Mouse (Mus musculus) frontal cortex, postnatal 10 days (tissue): Measurements from ENCODE around the gene Ubash3a.

Experiments used
- DNase-seq, 2 experiments: peaks; one replicate each; pipeline ENCODE4 v3.0.0; 2022; ENCODE audit warnings: low spot score in 2 of 2, mixed read lengths in 1 of 2

Gene Ubash3a

GRCm38 (mm10) chr17:31216068-31216955 lies 8.6 kb downstream of the Ubash3a start:
- no peak for DNase-seq

- no peak for DNase-seq
Observed at GRCm38 (mm10) chr17:31222810-31223310, 15.2 kb downstream of the Ubash3a start.

GRCm38 (mm10) chr17:31223835-31224234 lies 16.2 kb downstream of the Ubash3a start:
- DNase-seq = no peak

- DNase-seq = no peak
Observed at GRCm38 (mm10) chr17:31224591-31224990, 16.9 kb downstream of the Ubash3a start.

GRCm38 (mm10) chr17:31226368-31226767 lies 18.7 kb downstream of the Ubash3a start:
- no peak for DNase-seq

GRCm38 (mm10) chr17:31226931-31227330 lies 19.3 kb downstream of the Ubash3a start:
- no peak for DNase-seq

GRCm38 (mm10) chr17:31231780-31232179 lies 24.1 kb downstream of the Ubash3a start:
- DNase-seq = no peak

- DNase-seq = no peak
Observed at GRCm38 (mm10) chr17:31232251-31233010, 24.8 kb downstream of the Ubash3a start.

- no peak for DNase-seq
Observed at GRCm38 (mm10) chr17:31235915-31236314, 28.2 kb downstream of the Ubash3a start.

GRCm38 (mm10) chr17:31238234-31239020 lies 30.8 kb downstream of the Ubash3a start:
- no peak for DNase-seq

- DNase-seq = no peak
Observed at GRCm38 (mm10) chr17:31241156-31241555, 33.5 kb downstream of the Ubash3a start.

- no peak for DNase-seq
Observed at GRCm38 (mm10) chr17:31242764-31243163, 35.1 kb downstream of the Ubash3a start.

- no peak for DNase-seq
Observed at GRCm38 (mm10) chr17:31245321-31245720, 37.6 kb downstream of the Ubash3a start.

- DNase-seq = no peak
Observed at GRCm38 (mm10) chr17:31247144-31247543, 39.5 kb downstream of the Ubash3a start.

- no peak for DNase-seq
Observed at GRCm38 (mm10) chr17:31253951-31254350, 46.3 kb downstream of the Ubash3a start.

- peak in 1 of 2 experiments; percentile 73 for DNase-seq
Observed at GRCm38 (mm10) chr17:31254463-31254931, 46.8 kb downstream of the Ubash3a start.

GRCm38 (mm10) chr17:31257149-31257548 lies 49.5 kb downstream of the Ubash3a start:
- no peak for DNase-seq

GRCm38 (mm10) chr17:31257898-31258297 lies 50.2 kb downstream of the Ubash3a start:
- no peak for DNase-seq

GRCm38 (mm10) chr17:31258310-31258865 lies 50.7 kb downstream of the Ubash3a start:
- no peak for DNase-seq

- no peak for DNase-seq
Observed at GRCm38 (mm10) chr17:31259145-31259544, 51.5 kb downstream of the Ubash3a start.

- no peak for DNase-seq
Observed at GRCm38 (mm10) chr17:31259825-31260224, 52.2 kb downstream of the Ubash3a start.
